Mouse (Mus musculus) lung, embryonic 16.5 days (tissue): ENCODE measurements at regions not wholly inside any gene's neighbourhood (a gene's known extent, or its start where the extent isn't known, plus 50 kb on each side); places are given as distances from the start of the nearest gene placed in this dataset.

Source experiments
- ATAC-seq: fragments of 200-750 bp; cut with Nextera tagmentation; 2 replicates; pipeline ENCODE4 v1.8.0; 2017; ENCODE audit warnings: low read depth, mild to moderate bottlenecking, moderate library complexity
- H3K27ac ChIP-seq: fragments of 300-500 bp; sonication (generic); 2 replicates; pipeline ENCODE4 v1.5.1; 2014; ENCODE audit warnings: mild to moderate bottlenecking, control low read depth, low read length
- H3K27me3 ChIP-seq: fragments of 300-500 bp; sonication (generic); 2 replicates; pipeline ENCODE4 v1.6.1; 2014; ENCODE audit warnings: low read depth, low read length, mixed read lengths; ENCODE audit not compliant: control insufficient read depth, insufficient read depth
- H3K36me3 ChIP-seq: fragments of 300-500 bp; sonication (generic); 2 replicates; pipeline ENCODE4 v1.6.1; 2014; ENCODE audit warnings: low read length; ENCODE audit not compliant: control insufficient read depth, insufficient read depth
- H3K4me1 ChIP-seq: fragments of 300-500 bp; sonication (generic); replicated peaks from 2 replicates; pipeline ENCODE4 v1.6.1; 2014; ENCODE audit warnings: low read length, mixed read lengths; ENCODE audit not compliant: control insufficient read depth, insufficient read depth
- H3K4me2 ChIP-seq: fragments of 300-500 bp; sonication (generic); 2 replicates; pipeline ENCODE4 v1.6.1; 2014; ENCODE audit warnings: low read depth, low read length, control low read depth
- H3K4me3 ChIP-seq: fragments of 300-500 bp; sonication (generic); 2 replicates; pipeline ENCODE4 v1.5.1; 2014; ENCODE audit warnings: mild to moderate bottlenecking, low read length, control low read depth
- H3K9ac ChIP-seq: fragments of 300-500 bp; sonication (generic); 2 replicates; pipeline ENCODE4 v1.6.1; 2014; ENCODE audit warnings: low read length, control low read depth
- H3K9me3 ChIP-seq: fragments of 300-500 bp; sonication (generic); 2 replicates; pipeline ENCODE4 v1.6.1; 2016; ENCODE audit warnings: low read length; ENCODE audit not compliant: control insufficient read depth
- WGBS: fragments of 180-500 bp; shearing (Covaris S2); extraction: QIAGEN DNeasy Blood & Tissue Kit; methylation state at CpG from one replicate; pipeline ENCODE4 v1.1.7; 2014; 5-methylcytosine and 5-hydroxymethylcytosine counted together

GRCm38 (mm10) chr13:112185116-112185515 is 103.1 kb upstream of the Ankrd55 start:
- no peaks in the 10 kb centered on the region for H3K27me3 ChIP-seq
- no peak overlapping the region for H3K4me3 ChIP-seq
- ATAC-seq: no peak
- H3K9me3 ChIP-seq: no peaks in the 10 kb centered on the region
- H3K9ac ChIP-seq: no peak overlapping the region
- no peak overlapping the region for H3K4me2 ChIP-seq
- WGBS: 15% methylated on average over 10 of the region's 12 CpGs
- H3K27ac ChIP-seq: no peak overlapping the region
- H3K36me3 ChIP-seq: no peaks in the 10 kb centered on the region
- H3K4me1 ChIP-seq: peaks cover 24% of the 10 kb centered on the region

GRCm38 (mm10) chr13:112187226-112187625 is 101.0 kb upstream of the Ankrd55 start:
- 31% methylated on average over 3 of the region's 3 CpGs for WGBS
- Histone ChIP-seq H3K9me3 (no peaks in the 10 kb centered on the region), H3K4me3 (no peak overlapping the region), H3K27ac (peak overlapping the region; percentile 80; the same call in 1 of the 2 replicates), H3K27me3 (no peaks in the 10 kb centered on the region), H3K9ac (no peak overlapping the region), H3K4me2 (no peak overlapping the region), H3K36me3 (no peaks in the 10 kb centered on the region), H3K4me1 (peaks cover 31% of the 10 kb centered on the region)
- ATAC-seq: 0 out of 2 replicates have a peak, but pooled peaks have one; percentile 18

- Histone ChIP-seq H3K4me3 (no peak overlapping the region), H3K9ac (no peak overlapping the region), H3K27me3 (no peaks in the 10 kb centered on the region), H3K9me3 (no peaks in the 10 kb centered on the region), H3K36me3 (no peaks in the 10 kb centered on the region), H3K4me2 (no peak overlapping the region), H3K27ac (peak overlapping the region; percentile 80), H3K4me1 (peaks cover 38% of the 10 kb centered on the region)
- WGBS: 20% methylated on average over 7 of the region's 7 CpGs
- peak; percentile 70 for ATAC-seq
Measured at GRCm38 (mm10) chr13:112188313-112188712, 99.9 kb upstream of the Ankrd55 start.

GRCm38 (mm10) chr13:112188741-112189476 is 99.3 kb upstream of the Ankrd55 start:
- peaks cover 38% of the 10 kb centered on the region for H3K4me1 ChIP-seq
- 45% methylated on average over 18 of the region's 18 CpGs for WGBS
- no peak for ATAC-seq
- no peak overlapping the region for H3K4me3 ChIP-seq
- H3K4me2 ChIP-seq: no peak overlapping the region
- H3K27me3 ChIP-seq: no peaks in the 10 kb centered on the region
- no peaks in the 10 kb centered on the region for H3K9me3 ChIP-seq
- H3K36me3 ChIP-seq: no peaks in the 10 kb centered on the region
- peak overlapping the region; percentile 80 for H3K27ac ChIP-seq
- no peak overlapping the region for H3K9ac ChIP-seq

GRCm38 (mm10) chr13:112189605-112190004 is 98.6 kb upstream of the Ankrd55 start:
- H3K27ac ChIP-seq: peak overlapping the region; percentile 80
- no peak overlapping the region for H3K4me2 ChIP-seq
- WGBS: 21% methylated on average over 5 of the region's 5 CpGs

GRCm38 (mm10) chr13:112192192-112192905 is 95.9 kb upstream of the Ankrd55 start:
- H3K36me3 ChIP-seq: no peaks in the 10 kb centered on the region
- H3K9me3 ChIP-seq: no peaks in the 10 kb centered on the region
- peaks cover 45% of the 10 kb centered on the region for H3K4me1 ChIP-seq
- WGBS: 18% methylated on average over 9 of the region's 9 CpGs
- no peak overlapping the region for H3K4me2 ChIP-seq
- H3K4me3 ChIP-seq: no peak overlapping the region
- H3K27me3 ChIP-seq: no peaks in the 10 kb centered on the region
- no peak overlapping the region for H3K9ac ChIP-seq
- peak overlapping the region; percentile 47; the same call in 1 of the 2 replicates for H3K27ac ChIP-seq
- ATAC-seq: no peak

More at GRCm38 (mm10) chr13:112189605-112190004, 98.6 kb upstream of the Ankrd55 start:
- no peaks in the 10 kb centered on the region for H3K36me3 ChIP-seq
- peak; percentile 34 for ATAC-seq
- H3K4me3 ChIP-seq: no peak overlapping the region
- peaks cover 38% of the 10 kb centered on the region for H3K4me1 ChIP-seq
- no peaks in the 10 kb centered on the region for H3K9me3 ChIP-seq
- no peaks in the 10 kb centered on the region for H3K27me3 ChIP-seq
- H3K9ac ChIP-seq: no peak overlapping the region

GRCm38 (mm10) chr13:112193676-112194075 is 94.6 kb upstream of the Ankrd55 start:
- no peaks in the 10 kb centered on the region for H3K36me3 ChIP-seq
- no peaks in the 10 kb centered on the region for H3K9me3 ChIP-seq
- ATAC-seq: no peak
- H3K9ac ChIP-seq: no peak overlapping the region
- 71% methylated on average over 5 of the region's 5 CpGs for WGBS
- no peak overlapping the region for H3K4me3 ChIP-seq
- H3K27me3 ChIP-seq: no peaks in the 10 kb centered on the region
- no peak overlapping the region for H3K27ac ChIP-seq
- H3K4me2 ChIP-seq: no peak overlapping the region
- H3K4me1 ChIP-seq: peaks cover 41% of the 10 kb centered on the region

GRCm38 (mm10) chr13:112194991-112195390 is 93.3 kb upstream of the Ankrd55 start:
- Histone ChIP-seq H3K4me3 (no peak overlapping the region), H3K4me2 (no peak overlapping the region), H3K27ac (no peak overlapping the region), H3K9ac (no peak overlapping the region), H3K36me3 (no peaks in the 10 kb centered on the region), H3K4me1 (peaks cover 32% of the 10 kb centered on the region), H3K9me3 (no peaks in the 10 kb centered on the region), H3K27me3 (no peaks in the 10 kb centered on the region)
- WGBS: 80% methylated on average over 5 of the region's 5 CpGs
- no peak for ATAC-seq

- no peaks in the 10 kb centered on the region for H3K36me3 ChIP-seq
- H3K9me3 ChIP-seq: no peaks in the 10 kb centered on the region
- peak overlapping the region; percentile 61 for H3K9ac ChIP-seq
- peak overlapping the region; percentile 50 for H3K4me2 ChIP-seq
- 3% methylated on average over 13 of the region's 13 CpGs for WGBS
- H3K4me3 ChIP-seq: peak overlapping the region; percentile 25
- H3K27me3 ChIP-seq: no peaks in the 10 kb centered on the region
- 0 out of 2 replicates have a peak, but pooled peaks have one; percentile 26 for ATAC-seq
- peaks cover 26% of the 10 kb centered on the region for H3K4me1 ChIP-seq
- no peak overlapping the region; the same call in 1 of the 2 replicates for H3K27ac ChIP-seq
Measured at GRCm38 (mm10) chr13:112196789-112197188, 91.5 kb upstream of the Ankrd55 start.
